Mouse (Mus musculus): Measurements from ENCODE around the gene Qsox2.

DNA sequence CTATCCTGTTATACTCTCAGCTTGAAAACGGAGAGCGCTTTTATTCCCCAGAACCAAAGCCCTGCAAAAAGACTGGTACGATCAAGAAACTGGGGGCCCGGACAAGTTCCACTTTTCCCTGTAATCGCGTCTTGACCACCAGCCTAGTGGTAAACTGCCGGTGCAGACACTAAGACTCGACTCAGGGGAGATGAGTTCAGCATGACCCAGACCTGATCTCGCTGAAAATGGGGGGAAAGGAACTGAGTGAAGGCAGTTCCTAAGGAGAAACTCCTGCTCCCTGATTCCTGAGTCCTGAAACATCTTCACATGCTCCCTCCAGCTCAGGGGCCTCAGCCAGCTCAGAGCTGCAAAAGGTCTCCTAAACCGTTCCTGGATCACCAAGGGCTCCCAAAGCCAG lies 31.6 kb downstream of the Qsox2 start:
- TF ChIP-seq CTCF (IDR thresholded peaks at IDR 0.05; ENCODE audit: low read depth, low read length) (no peak), POLR2A (IDR thresholded peaks at IDR 0.05; ENCODE audit: insufficient read depth, low read length) (no peak)
